Mouse (Mus musculus) layer of hippocampus, adult 9-11 months (tissue): Measurements from ENCODE around the gene Ptprd.
"Not testable (repeated sequence)": the region's sequence is repeated elsewhere in the genome, so short reads cannot be mapped to it uniquely, and the experiment has no call there.

Source experiments
- DNase-seq: peaks from one replicate; pipeline ENCODE4 v3.0.0; 2022

Gene Ptprd

GRCm38 (mm10) chr4:76440791-76441364 lies 1770.9 kb downstream of the Ptprd start:
- no peak for DNase-seq

DNA sequence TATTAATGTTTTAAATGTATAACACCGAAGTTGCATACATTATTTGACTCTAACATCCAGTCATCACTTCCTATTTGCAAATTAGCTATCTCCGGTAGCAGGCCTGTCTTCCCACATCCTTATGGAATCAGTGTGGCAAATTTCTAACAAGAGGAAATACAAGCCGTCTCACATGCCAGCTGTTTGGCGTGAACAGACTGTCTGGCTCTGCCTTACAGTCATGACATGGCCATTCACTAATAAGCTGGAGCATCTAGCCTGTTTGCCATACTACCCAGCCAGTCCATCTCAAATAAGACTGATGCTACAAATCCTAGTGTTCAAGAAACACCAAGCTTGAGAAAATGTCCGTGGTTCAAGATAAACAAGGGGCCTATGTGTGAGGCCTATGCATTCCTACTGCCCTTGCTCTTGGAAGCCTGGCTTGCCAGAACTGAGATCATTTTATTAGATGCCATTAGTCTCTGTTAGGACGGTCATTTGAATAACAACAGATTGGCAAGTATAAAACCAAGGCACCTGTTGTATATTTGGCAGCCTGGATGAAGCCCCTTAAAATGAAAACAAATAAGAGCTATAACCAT lies 1773.2 kb downstream of the Ptprd start:
- no peak for DNase-seq

GRCm38 (mm10) chr4:76438068-76438467 lies 1773.7 kb downstream of the Ptprd start:
- DNase-seq, result no peak

GRCm38 (mm10) chr4:76435920-76436319 lies 1775.8 kb downstream of the Ptprd start:
- no peak for DNase-seq

DNA sequence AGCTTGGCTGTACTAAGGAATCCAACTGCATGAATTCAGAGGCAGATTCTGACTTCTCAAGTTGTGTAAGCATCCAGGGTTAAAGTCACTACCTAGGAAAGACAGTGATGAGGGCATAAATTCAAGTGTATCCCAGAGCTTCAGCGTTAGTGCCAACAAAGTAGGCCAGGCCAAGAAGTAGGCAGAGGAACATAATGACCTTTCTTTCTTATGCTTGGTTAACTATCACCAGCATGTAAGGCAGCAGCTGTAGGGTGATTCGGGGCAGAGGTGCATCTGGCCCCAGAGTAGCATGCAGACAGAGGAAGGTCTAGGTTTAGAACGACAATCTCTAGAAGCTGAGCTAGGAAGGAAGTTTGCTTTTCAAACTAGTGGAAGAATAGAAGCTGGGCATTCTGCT lies 1782.0 kb downstream of the Ptprd start:
- DNase-seq, result no peak

GRCm38 (mm10) chr4:76427036-76427435 lies 1784.7 kb downstream of the Ptprd start:
- not testable (repeated sequence) for DNase-seq

DNA sequence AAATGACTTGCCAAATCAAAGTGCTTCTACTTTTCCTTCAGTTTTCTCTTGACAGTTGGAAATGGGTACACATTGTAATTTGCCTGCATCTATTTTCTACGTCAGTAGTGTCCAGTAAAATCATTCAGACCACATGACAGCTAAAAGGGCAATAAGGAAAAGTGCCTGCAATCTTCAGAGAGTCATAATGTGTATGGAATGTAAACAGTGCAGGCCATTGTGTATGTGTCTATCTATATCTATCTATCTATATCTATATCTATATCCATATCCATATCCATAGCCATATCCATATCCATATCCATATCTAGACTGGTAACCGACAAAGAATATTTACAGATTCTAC lies 1786.6 kb downstream of the Ptprd start:
- no peak for DNase-seq

DNA sequence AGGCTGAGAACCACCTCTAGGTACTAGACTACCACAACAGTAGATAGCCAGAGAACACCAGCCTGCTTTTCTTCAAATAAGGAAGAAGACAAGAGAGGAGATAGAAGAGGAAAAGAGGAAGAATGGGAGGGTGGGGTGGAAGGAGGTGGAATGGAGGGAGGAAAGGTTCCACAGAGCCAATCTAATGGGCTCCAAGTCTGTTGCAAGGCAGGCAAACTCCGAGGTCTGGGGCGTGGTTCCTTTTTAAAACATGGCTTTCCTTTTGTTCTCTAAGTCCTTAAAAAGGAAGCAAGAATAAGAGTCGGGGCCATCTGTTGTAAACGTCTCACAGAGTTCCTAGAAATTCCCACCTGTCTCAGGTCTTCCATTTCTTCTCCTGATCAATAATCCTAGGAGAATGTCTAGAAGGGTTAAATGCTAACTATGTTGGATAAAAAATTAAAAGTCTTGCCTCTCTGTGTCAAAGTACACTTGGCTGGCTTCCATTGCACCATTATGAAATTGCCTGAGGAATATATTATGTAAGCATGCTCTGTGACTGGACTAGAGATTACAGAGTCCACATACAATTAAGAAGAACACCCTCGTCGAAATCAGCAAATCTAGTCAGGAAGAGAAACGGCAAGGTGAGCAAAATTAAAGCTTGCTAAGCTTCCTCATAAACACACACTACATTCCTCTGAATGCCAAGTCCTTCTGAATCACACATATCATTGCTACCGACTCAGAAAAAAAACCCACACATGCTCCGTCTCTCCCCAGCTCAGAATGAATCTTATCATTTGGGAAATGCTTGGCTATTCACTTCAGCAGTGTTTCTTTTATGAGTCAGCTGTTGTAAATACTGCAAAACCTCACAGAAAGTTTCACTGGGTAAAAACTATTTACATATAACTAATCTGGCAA lies 1787.2 kb downstream of the Ptprd start:
- DNase-seq, result peak; percentile 28

- no peak for DNase-seq
These were observed 1789.6 kb downstream of the Ptprd start for GRCm38 (mm10) chr4:76422113-76422512.

DNA sequence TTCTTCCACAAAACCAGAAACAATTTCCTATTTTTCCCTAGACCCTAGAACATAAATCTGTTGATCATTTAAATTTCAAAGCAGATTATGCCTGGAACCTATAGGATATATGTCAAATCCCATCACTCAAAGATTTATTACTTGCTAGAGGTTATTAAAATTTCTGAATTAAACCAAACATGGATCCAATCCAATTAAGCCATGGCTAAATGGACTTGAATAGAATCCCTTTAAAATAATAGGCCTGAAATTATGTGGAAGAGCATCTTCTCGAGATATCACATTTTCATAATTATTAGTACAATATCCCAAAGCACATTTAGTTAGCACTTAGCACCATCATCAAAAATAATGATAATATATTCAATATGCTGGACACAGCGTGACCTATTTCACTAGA lies 1792.1 kb downstream of the Ptprd start:
- DNase-seq, result no peak

DNA sequence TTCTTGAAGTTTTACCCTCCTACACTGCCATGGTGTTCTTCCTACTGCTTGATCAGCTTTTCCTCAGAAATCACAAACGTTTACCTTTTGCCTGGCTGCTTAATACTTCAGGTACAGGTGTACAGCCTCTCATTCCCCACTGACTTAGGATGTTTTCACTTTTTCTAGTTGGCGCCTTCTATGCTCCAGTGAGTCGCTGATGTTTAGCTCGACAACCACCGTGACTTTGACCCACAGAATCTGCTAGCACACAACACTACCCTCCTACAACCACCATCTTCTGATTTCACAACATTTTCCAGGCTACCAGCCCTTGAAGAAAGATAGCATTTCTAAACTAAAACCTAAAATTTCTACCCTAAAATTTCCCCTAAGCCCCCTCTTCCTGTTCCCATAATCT lies 1794.1 kb downstream of the Ptprd start:
- DNase-seq, result no peak

DNA sequence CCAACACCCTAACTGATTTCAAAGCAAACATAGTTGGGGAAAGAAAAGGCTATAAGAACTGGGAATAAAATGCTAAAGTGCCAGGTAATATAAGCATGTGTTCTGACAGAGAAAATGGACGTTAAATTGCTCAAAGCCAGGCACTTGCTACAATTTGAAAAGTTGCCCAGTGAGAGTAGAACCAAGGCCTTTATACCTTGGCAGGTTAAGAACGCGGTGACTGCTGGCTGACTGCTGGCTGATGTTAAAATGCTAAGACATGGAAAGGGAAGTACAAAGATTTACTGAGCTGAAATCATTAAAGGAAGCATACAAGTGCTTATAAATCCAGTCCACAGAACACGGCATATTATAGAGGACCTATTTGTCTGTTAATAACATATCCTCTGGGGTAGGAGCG lies 1796.1 kb downstream of the Ptprd start:
- no peak for DNase-seq

- DNase-seq, result no peak
These were observed 1797.2 kb downstream of the Ptprd start for GRCm38 (mm10) chr4:76414591-76414990.

GRCm38 (mm10) chr4:76410053-76410452 lies 1801.7 kb downstream of the Ptprd start:
- DNase-seq, result no peak

GRCm38 (mm10) chr4:76409159-76409558 lies 1802.6 kb downstream of the Ptprd start:
- DNase-seq, result no peak

GRCm38 (mm10) chr4:76405862-76406454 lies 1805.8 kb downstream of the Ptprd start:
- no peak for DNase-seq

GRCm38 (mm10) chr4:76403219-76403618 lies 1808.5 kb downstream of the Ptprd start:
- no peak for DNase-seq

GRCm38 (mm10) chr4:76387887-76388286 lies 1823.9 kb downstream of the Ptprd start:
- no peak for DNase-seq

- no peak for DNase-seq
These were observed 1824.6 kb downstream of the Ptprd start for GRCm38 (mm10) chr4:76386978-76387824.

GRCm38 (mm10) chr4:76385818-76386217 lies 1825.9 kb downstream of the Ptprd start:
- DNase-seq, result peak; percentile 18

- DNase-seq, result peak; percentile 83
These were observed 1831.3 kb downstream of the Ptprd start for GRCm38 (mm10) chr4:76380312-76380917.
